Mouse (Mus musculus): ENCODE data around the gene Vrk1. TPM values are rescaled to one million over a fixed set of nuclear protein-coding genes. Genes with fewer than 3 reads are reported as not detected.

Gene Vrk1
- total RNA-seq, 2 experiments from 2014 or later, result 3.2 to 4.0 TPM

DNA sequence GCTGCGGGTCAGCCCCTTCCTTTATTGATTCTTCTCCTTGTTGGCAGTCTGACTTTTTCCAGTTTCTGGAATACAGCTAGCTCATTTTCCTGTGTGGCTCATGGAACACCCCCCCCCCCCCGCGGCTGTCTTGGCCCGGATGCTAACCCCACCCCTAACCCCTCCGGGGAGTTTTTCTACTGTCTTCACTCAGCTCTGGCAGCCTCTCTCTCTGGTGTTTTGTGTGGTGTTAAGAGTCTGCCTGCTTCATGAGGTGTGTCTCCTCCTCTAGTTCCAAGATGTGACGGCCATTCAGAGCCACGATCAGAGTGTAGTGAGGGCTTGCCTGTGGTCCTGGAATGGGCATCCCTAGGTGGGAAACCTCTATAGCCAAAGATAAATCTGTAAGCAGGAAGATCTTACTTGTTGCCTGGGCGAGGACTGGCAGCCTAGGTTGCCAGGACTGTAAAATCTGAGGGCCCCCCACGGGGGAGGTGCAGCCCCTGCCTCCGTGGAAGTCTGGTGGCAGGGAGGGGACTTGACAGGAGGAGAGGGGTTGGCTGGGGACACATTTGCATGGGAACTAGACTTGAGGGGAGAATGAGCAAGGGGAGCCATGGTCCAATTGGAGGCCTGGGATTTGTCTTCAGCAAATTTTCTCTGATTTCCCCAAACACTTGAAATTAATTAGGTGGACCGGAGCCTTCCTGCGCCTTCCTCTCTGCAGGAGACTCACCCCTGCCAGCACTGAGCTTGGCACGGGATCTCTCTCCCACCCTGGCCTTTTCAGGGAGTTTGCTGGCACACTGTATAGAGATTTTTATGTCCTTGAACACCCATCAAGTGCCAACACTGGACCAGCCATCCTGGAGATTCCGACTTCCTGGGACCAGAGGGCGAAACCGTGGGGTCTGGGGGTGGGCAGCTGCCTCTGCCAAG lies 93.0 kb downstream of the Vrk1 start:
- DNase-seq, result no peak
- intact Hi-C loops (cut with DNase I), result no loop called here

DNA sequence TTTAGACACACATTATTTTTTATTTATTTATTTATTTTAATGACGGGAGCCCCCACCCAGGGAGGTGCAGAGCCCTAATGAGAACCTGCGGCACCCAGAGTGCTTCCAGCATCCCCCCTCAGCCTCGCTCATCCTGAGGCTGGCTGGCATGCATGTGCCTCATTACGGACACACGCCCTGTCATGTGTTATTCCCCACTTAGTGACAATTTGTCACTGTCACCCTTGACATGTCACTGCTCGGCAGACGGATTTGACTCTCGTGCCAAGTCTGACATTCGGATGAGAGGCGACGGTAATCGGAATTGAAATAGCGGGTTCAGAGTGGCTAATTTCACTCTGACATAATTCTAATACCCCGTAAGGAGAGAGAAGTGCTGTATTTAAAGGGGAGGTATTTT lies 97.2 kb downstream of the Vrk1 start:
- no peak for DNase-seq

DNA sequence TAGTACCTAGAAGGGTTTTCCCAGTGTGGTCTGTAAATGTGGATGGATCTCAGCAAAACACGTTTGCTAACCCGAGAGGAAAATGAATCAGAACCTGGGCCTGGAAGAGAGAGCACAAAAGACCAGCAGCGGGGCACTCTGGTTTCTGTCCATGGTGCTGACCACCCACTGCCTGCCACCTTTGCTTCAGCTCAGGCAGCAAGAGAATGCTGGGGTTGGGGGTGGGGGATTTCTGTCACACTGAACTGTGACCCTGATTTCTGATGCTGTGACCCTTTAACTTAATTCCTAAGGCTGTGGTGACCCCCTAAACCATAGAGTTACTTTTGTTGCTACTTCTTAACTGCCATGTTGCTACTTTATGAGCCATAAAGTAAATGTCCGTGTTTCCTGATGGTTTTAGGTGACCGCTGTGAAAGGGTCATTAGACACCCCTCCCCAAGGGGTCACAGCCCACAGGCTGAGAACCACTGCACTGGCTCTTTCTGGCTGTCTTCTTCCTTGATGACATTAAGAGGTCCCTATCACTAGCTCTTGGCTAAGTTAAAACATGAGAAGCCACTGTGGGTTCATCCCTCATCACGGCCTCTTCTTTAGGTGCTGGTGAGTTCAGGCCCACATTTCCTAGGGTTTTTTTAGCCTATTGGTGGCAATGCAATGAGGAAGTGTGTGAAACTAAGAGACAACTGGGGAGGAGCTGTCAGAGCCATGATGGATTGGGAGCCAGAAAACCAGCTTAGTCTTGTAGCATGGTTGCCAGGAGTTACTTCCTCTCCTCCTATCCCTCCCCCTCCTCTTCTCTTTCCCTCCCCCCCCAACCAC lies 105.3 kb downstream of the Vrk1 start:
- intact Hi-C loops (cut with DNase I), result no loop called here
- DNase-seq, result no peak

More for the DNA sequence above, 97.2 kb downstream of the Vrk1 start:
- intact Hi-C loops (cut with DNase I), result no loop called here

DNA sequence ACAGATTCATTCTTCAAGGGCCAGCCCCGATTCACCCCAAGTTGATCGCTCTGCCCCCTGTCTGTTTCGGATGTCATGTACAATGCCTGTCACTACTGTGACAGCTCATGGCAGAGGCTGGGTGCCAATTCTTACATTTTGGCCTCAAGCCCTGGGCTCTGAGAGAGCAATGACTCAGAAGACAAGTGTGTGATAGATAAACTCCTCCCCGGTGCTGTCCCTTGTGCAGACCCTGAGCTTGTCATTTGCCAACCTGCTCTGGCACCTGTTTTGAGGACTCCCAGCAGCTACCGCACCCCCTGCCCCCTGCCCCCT lies 105.8 kb downstream of the Vrk1 start:
- no peak for DNase-seq
- intact Hi-C loops (cut with DNase I), result no loop called here

DNA sequence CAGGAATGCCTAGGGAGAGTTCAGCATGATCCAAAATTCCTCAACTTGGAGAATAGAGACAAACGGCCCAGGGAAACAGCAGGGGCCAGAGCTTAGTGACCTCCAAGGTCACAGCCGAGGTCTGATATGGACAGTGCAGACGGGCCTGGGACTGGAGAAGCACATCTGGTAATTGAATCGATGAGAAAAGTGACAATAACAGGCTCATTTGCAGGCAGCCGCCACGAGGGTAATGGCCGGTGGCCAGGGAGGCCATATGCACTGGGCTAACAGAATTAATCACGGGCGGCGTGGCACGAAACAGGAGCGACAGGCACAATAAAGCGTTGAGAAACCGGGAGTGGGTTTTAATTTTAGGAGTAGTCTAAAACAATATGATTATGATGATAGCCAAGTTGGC lies 113.2 kb downstream of the Vrk1 start:
- intact Hi-C loops (cut with DNase I), result no loop called here
- DNase-seq, result no peak

DNA sequence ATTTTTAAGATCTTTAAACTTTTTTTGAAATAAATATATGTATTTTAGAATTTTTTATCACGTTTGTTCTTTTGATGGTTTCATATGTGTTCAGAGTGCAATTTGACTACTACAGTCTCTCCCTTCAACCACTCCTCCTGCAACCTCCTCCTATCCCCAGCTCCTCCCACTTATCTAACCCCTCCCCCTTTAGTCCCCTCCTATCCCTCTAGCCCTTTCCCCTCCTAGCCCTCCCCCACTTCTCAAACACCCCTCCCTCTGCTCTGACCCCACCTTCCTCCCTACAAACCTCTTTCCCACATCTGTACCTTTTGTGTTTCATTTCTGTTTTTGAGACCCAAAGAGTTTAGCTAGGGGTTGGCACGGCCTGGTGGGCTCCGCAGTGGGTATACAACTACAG lies 114.6 kb downstream of the Vrk1 start:
- intact Hi-C loops (cut with DNase I), result no loop called here
- DNase-seq, result no peak

Other genes starting within 250 kb of the Vrk1 start
- 10 to 100 TPM; 61.5 to 69.4 TPM for gene Papola, start 225.5 kb upstream of the Vrk1 start, total RNA-seq (2021)